Mouse (Mus musculus) adrenal gland, postnatal 10 days (tissue): ENCODE data around the gene Slc6a19. TPM values are rescaled to one million over a fixed set of nuclear protein-coding genes. Genes with fewer than 3 reads are reported as not detected.

ENCODE experiments used
- DNase-seq: peaks from one replicate; pipeline ENCODE4 v3.0.0; 2021; ENCODE audit warnings: mixed read lengths
- total RNA-seq, 2 experiments: library from RNA; stranded (reverse); gene quantifications; 2 replicates each; pipeline ENCODE4 v1.2.3; 2021

The Slc6a19 gene
- total RNA-seq, 2 experiments from 2014 or later, result 0.79 to 0.84 TPM

- no peak for DNase-seq
These were observed 45.7 kb downstream of the Slc6a19 start for GRCm38 (mm10) chr13:73658953-73659352.

DNA sequence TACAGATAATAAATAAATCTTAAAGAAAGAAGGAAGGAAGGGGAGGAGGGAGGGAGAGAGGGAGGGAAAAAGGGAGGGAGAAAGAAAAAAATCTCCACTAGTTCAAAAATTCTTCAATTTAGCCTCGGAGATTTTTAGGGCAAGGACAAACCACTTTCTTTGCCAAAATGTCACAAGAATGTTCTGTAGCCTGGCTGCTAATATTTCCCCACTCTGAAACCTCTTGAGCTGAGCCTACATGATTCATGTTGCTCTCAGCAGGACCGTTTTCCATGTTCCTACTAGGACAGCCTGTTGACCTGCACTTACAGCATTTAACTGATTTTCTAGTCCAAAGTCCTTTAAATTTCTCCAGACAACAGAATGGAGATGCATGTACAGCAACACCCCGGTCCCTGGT is 49.7 kb downstream of the Slc6a19 start:
- DNase-seq, result peak; percentile 14

DNA sequence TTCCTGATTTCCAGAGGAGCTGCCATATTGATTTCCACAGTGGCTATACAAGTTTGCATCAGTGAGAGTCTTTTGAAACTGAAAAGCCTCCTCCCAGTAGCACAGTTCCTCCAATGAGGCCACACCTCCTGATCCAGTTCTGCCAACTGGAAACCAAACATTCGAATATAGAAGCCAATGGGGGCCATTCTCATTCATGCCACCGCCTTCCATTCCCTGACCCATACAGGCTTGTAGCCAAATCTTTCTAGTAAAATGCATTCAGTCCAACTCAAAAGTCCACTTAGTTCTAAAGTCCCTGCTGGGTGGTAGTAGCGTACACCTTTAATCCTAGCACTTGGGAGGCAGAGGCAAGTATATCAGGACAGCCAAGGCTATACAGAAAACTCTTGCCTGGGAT is 51.4 kb downstream of the Slc6a19 start:
- peak; percentile 20 for DNase-seq

GRCm38 (mm10) chr13:73646397-73647087 is 58.1 kb downstream of the Slc6a19 start:
- DNase-seq, result peak; percentile 71

GRCm38 (mm10) chr13:73641296-73641695 is 63.4 kb downstream of the Slc6a19 start:
- no peak for DNase-seq

- no peak for DNase-seq
These were observed 66.8 kb downstream of the Slc6a19 start for GRCm38 (mm10) chr13:73637826-73638225.

DNA sequence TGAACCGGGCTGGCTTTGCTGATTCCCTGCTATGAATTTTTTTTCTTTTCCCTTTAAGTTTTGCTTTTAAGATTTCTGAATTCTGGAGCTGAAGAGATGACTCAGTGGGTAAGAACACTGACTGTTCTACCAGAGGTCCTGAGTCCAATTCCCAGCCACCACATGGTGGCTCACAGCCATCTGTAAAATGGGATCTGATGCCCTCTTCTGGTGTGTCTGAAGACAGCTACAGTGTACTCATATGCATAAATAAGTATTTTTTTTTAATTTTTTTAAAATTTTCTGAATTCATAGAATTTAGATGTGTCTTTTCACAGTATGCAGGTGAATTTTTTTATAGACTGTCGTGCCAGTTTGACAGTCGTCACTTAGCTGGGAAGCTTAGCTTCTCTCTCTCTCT is 72.8 kb downstream of the Slc6a19 start:
- DNase-seq, result no peak

Other genes with a start within 250 kb of the Slc6a19 start
- 10 to 100 TPM; 17.0 to 20.4 TPM for gene Lpcat1, start 237.7 kb downstream of the Slc6a19 start, total RNA-seq
- gene Slc6a3, start 168.1 kb downstream of the Slc6a19 start, total RNA-seq, result not detected
- gene Clptm1l, start 100.9 kb downstream of the Slc6a19 start, total RNA-seq, result 100 to 1,000 TPM; 110 to 111 TPM
- 1 to 10 TPM; 3.2 to 7.8 TPM for gene Tert, start 78.0 kb downstream of the Slc6a19 start, total RNA-seq
- not detected for gene Slc6a18, start 26.8 kb downstream of the Slc6a19 start, total RNA-seq
- gene Slc12a7, start 28.2 kb upstream of the Slc6a19 start, total RNA-seq, result 10 to 100 TPM; 33.1 to 43.1 TPM
- 1 to 10 TPM; 2.8 to 3.0 TPM for gene Nkd2, start 142.8 kb upstream of the Slc6a19 start, total RNA-seq
- 1 to 10 TPM; 3.0 to 3.8 TPM for gene Trip13, start 232.9 kb upstream of the Slc6a19 start, total RNA-seq
- 10 to 100 TPM; 25.0 to 36.8 TPM for gene Brd9, start 232.9 kb upstream of the Slc6a19 start, total RNA-seq